Mouse (Mus musculus) hindbrain, embryonic 14.5 days (tissue): ENCODE results near the gene 1700007K13Rik. TPM values are rescaled to one million over a fixed set of nuclear protein-coding genes. Genes with fewer than 3 reads are reported as not detected.
"Not testable (repeated sequence)": the region's sequence is repeated elsewhere in the genome, so short reads cannot be mapped to it uniquely, and the experiment has no call there.

Experiments
- ATAC-seq: fragments of 200-750 bp; cut with Nextera tagmentation; 2 replicates; pipeline ENCODE4 v1.8.0; 2017; ENCODE audit warnings: moderate number of reproducible peaks, mild to moderate bottlenecking, moderate TSS enrichment, moderate library complexity; ENCODE audit not compliant: low FRiP score
- DNase-seq: peaks from one replicate; pipeline ENCODE4 v3.0.0-alpha.2; 2015; ENCODE audit warnings: low spot score
- H3K27ac ChIP-seq: fragments of 300-500 bp; sonication (generic); 2 replicates; pipeline ENCODE4 v1.5.1; 2014; ENCODE audit warnings: mild to moderate bottlenecking, moderate library complexity
- H3K27me3 ChIP-seq: fragments of 300-500 bp; sonication (generic); 2 replicates; pipeline ENCODE4 v1.6.1; 2014; ENCODE audit warnings: mild to moderate bottlenecking, low read length, mixed read lengths; ENCODE audit not compliant: control insufficient read depth, insufficient read depth
- H3K36me3 ChIP-seq: fragments of 300-500 bp; sonication (generic); replicated peaks from 2 replicates; pipeline ENCODE4 v1.6.1; 2014; ENCODE audit not compliant: control insufficient read depth, insufficient read depth
- H3K4me1 ChIP-seq: fragments of 300-500 bp; sonication (generic); replicated peaks from 2 replicates; pipeline ENCODE4 v1.6.1; 2014; ENCODE audit warnings: antibody characterized with exemption, low read length, mixed read lengths; ENCODE audit not compliant: control insufficient read depth, insufficient read depth
- H3K4me2 ChIP-seq: fragments of 300-500 bp; sonication (generic); replicated peaks from 2 replicates; pipeline ENCODE4 v1.6.1; 2014; ENCODE audit warnings: mild to moderate bottlenecking, moderate library complexity
- H3K4me3 ChIP-seq: fragments of 300-500 bp; sonication (generic); replicated peaks from 2 replicates; pipeline ENCODE4 v1.5.1; 2014; ENCODE audit warnings: mild to moderate bottlenecking, low read length
- H3K9ac ChIP-seq: fragments of 300-500 bp; sonication (generic); 2 replicates; pipeline ENCODE4 v1.6.1; 2014
- H3K9me3 ChIP-seq: fragments of 300-500 bp; sonication (generic); 2 replicates; pipeline ENCODE4 v1.6.1; 2016; ENCODE audit warnings: low read length; ENCODE audit not compliant: control insufficient read depth
- WGBS: fragments of 180-500 bp; shearing (Covaris S2); extraction: QIAGEN DNeasy Blood & Tissue Kit; methylation state at CpG from one replicate; pipeline ENCODE4 v1.1.7; 2014; 5-methylcytosine and 5-hydroxymethylcytosine counted together
- polyA plus RNA-seq: library from polyadenylated mRNA; unstranded; fragments of >200 nt; fragmentation: Nextera tagmentation; extraction: Ambion mirVana; gene quantifications from 2 replicates; pipeline ENCODE4 v1.2.1, GENCODE M21; 2014

1700007K13Rik gene
- 4.0 and 6.2 TPM in 2 replicates for polyA plus RNA-seq

DNA sequence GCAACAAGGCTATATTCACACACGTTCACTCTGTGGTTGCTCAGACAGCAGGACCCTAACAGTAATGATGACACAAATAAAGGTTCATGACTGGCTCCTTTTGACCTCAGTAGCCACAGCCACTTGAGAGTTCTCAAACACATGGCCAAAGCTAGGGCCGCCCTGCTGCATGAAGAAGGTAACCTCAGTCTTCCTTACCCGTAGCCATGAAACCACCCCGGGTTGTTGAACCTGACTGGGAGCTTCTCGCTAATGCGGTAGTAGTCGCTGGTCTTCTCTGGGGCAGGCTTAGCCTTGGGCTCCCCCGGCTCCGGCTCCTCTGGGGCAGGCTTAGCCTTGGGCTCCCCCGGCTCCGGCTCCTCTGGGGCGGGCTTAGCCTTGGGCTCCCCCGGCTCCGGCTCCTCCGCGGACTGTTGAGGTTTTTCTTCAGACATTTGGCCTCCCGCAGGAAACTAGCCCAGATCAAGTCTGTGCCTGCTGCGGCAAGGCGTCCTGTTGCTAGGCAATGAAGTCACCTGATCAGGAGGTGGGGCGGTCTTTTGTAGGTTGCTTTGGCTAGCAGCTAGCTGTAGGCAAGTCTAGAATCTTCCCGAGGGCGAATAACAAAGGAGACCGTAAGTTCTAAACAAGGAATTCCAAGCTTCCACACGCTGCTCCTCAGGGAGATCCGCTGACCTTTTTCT lies at the start of gene 1700007K13Rik:
Gene 1700007K13Rik (minus strand): TSS at position 497 of the 683 bp plus-strand sequence.
- DNase-seq, result peak; percentile 71
- Histone ChIP-seq H3K9ac (no peak within 1 kb of the TSS), H3K4me2 (peak within 1 kb of the TSS; percentile 53), H3K27ac (no peak within 1 kb of the TSS; the same call in 1 of the 2 replicates), H3K36me3 (peaks cover 17% of the 10 kb centered on the region), H3K4me3 (peak within 1 kb of the TSS; percentile 11), H3K9me3 (no peaks in the 10 kb centered on the region), H3K27me3 (no peaks in the 10 kb centered on the region), H3K4me1 (peaks cover 13% of the 10 kb centered on the region)
- peak; percentile 62; the same call in 1 of the 2 replicates for ATAC-seq
- WGBS, result 5% methylated on average over 25 of the region's 25 CpGs

DNA sequence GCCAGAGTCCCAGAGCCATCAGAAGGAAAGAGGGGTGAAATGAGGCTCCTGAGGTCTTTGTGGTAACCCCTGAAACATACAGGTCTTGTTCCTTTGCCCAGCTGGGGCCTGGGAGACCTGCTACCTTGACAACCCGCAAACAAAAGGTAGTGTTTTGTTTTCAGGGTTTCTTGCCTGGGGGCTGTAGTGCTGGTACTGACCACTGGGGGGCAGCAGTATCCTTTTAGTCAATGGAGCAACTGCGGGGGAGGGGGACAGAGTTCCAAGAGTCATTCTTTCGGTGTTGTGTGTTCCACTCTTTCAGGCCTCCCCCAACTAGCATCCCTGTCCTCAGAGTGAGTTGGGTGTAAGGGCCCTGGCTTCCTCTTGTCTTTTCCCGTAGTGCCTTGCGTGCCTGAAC lies 48.4 kb upstream of the 1700007K13Rik start:
- ATAC-seq, result no peak
- H3K4me2 ChIP-seq, result peak overlapping the region; percentile 94
- peak overlapping the region; percentile 97 for H3K4me3 ChIP-seq
- peak; percentile 88 for DNase-seq
- H3K9ac ChIP-seq, result peak overlapping the region; percentile 97
- peaks cover 17% of the 10 kb centered on the region for H3K36me3 ChIP-seq
- H3K9me3 ChIP-seq, result no peaks in the 10 kb centered on the region
- H3K4me1 ChIP-seq, result peaks cover 52% of the 10 kb centered on the region
- peak overlapping the region; percentile 91 for H3K27ac ChIP-seq
- 12% methylated on average over 5 of the region's 5 CpGs for WGBS
- no peaks in the 10 kb centered on the region for H3K27me3 ChIP-seq

DNA sequence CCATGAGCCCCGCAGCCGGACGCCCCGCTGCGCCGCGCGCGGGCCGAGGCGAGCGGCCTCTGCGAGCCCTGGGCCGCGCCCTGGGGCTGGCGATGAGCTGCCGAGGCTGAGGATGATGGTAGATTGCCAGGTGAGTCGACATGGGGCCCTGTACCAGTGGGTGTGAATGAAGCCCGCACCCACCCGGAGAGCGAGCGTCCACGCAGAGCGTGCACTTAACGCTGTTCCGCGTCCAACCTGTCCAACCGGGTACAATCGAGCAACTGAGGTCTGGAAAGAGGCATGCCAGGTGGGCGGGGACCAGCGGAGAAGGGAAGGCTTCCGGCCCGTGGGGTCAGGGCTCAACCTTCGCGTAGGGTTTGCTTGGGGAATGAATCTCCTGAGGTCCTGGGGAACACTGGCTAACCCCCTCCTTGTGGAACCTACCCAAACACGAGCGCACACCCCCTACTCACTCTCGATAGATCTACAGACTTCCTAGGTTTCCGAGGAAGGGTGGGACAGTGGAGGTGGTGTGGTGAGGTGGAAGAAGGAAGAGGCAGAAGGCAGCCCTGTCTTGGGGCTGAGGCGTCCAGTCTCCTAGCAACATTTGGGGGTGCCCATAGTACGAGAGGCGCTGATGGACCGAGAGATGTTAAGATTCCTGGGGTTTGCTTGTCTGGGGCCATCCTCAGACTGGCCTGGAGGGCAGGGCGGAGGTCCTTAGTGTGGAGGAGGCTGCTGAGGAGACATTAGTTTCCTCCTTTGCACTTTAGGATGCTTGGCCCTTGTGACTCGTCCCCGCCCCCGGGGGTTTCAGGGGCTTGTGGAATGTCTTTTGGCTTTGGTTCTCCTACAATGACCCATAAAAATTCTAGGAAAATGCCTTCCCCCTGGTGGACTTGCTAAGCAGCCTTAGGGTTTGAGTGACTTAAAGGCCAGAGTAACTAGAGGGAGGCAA lies 47.6 kb upstream of the 1700007K13Rik start:
- Histone ChIP-seq H3K4me2 (peak overlapping the region; percentile 94), H3K4me3 (peak overlapping the region; percentile 97), H3K27me3 (no peaks in the 10 kb centered on the region), H3K4me1 (peaks cover 46% of the 10 kb centered on the region), H3K27ac (peak overlapping the region; percentile 91), H3K36me3 (peaks cover 14% of the 10 kb centered on the region), H3K9ac (peak overlapping the region; percentile 97), H3K9me3 (no peaks in the 10 kb centered on the region)
- DNase-seq (no peak), ATAC-seq (peak; percentile 41; the same call in 1 of the 2 replicates)
- 5% methylated on average over 47 of the region's 47 CpGs for WGBS

DNA sequence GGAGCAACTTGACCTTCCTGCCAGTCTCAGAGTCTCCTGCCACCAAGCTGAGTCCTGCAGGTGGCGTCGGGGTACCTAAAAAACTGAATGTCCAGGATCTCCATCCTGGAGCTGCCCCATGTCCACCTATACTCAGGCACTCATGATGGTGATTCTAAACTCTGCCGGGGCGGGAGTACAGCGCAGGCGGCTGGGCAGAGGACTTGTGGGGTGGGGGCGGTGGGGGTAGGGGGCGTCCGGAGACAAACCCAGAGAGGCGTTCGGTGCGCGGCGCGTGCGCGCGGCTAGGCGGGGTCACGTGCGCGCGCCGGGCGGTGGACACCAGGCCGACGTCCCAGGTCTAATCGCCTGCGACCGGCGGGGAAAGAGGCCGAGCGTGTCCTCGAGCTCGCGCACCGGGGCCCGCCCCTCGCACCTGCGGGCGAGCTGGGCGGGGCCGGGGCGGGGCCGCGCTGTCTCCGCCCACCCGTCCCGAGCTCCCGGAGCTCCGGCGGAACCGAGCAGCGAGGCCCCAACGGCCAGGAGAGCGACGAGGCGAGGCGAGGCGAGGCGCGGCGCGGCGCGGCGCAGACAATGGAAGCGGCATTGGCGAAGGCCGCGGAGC lies 46.8 kb upstream of the 1700007K13Rik start, which contains the start of gene Ralgds:
Gene Ralgds (plus strand): TSS at position 328 of the 604 bp plus-strand sequence.
- H3K4me3 ChIP-seq, result peak within 1 kb of the TSS; percentile 97
- H3K9ac ChIP-seq, result peak within 1 kb of the TSS; percentile 97
- peak; percentile 78 for ATAC-seq
- WGBS, result under 1% methylated on average over 61 of the region's 71 CpGs
- H3K27me3 ChIP-seq, result no peaks in the 10 kb centered on the region
- H3K36me3 ChIP-seq, result peaks cover 13% of the 10 kb centered on the region
- H3K4me2 ChIP-seq, result peak within 1 kb of the TSS; percentile 94
- peak within 1 kb of the TSS; percentile 91 for H3K27ac ChIP-seq
- DNase-seq, result peak; percentile 69
- no peaks in the 10 kb centered on the region for H3K9me3 ChIP-seq
- H3K4me1 ChIP-seq, result peaks cover 38% of the 10 kb centered on the region

DNA sequence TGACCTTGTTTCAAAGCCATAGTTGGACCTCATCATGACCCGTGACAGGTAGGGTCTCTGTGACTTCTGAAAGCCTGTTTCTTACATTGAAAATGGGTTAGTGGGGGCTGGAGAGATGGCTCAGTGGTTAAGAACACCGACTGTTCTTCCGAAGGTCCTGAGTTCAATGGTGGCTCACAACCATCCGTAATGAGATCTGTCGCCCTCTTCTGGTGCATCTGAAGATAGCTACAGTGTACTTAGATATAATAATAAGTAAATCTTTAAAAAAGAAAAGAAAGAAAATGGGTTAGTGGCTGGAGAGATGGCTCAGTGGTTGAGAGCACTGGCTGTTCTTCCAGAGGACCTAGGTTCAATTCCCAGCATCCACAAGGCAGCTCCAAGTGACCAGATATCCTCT lies 45.5 kb upstream of the 1700007K13Rik start:
- not testable (repeated sequence) for ATAC-seq, DNase-seq, H3K4me2 ChIP-seq

DNA sequence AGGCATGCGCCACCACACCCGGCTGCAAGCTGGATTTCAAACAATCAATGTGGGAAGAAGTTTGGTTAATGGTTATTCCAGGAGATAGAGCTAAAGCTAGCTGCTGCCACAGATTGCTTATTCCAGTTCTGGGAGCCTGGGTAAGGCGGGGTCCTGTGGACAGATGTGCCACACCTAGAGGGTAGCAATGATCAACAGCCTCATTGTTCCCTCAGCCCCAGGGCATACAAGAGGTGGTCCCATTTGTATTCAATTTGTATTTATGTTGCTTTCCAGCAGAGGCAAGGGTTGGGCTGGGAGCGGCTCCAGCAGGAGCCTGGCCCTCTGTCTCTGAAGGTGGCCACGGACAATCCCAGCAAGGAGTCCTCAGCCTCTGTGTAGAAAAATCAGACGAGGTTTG lies 40.2 kb upstream of the 1700007K13Rik start:
- no peaks in the 10 kb centered on the region for H3K27me3 ChIP-seq
- DNase-seq, result no peak
- no peaks in the 10 kb centered on the region for H3K36me3 ChIP-seq
- H3K4me2 ChIP-seq, result no peak overlapping the region
- no peak for ATAC-seq
- H3K4me1 ChIP-seq, result no peaks in the 10 kb centered on the region
- H3K4me3 ChIP-seq, result no peak overlapping the region
- 91% methylated on average over 6 of the region's 6 CpGs for WGBS
- no peak overlapping the region for H3K9ac ChIP-seq
- no peaks in the 10 kb centered on the region for H3K9me3 ChIP-seq
- no peak overlapping the region for H3K27ac ChIP-seq

More for the DNA sequence above, 45.5 kb upstream of the 1700007K13Rik start:
- H3K9ac ChIP-seq, H3K4me3 ChIP-seq, H3K27me3 ChIP-seq, H3K9me3 ChIP-seq, H3K27ac ChIP-seq: not testable (repeated sequence)
- 53% methylated on average over 5 of the region's 5 CpGs for WGBS
- Histone ChIP-seq H3K36me3 (peaks cover 12% of the 10 kb centered on the region), H3K4me1 (peaks cover 26% of the 10 kb centered on the region)

DNA sequence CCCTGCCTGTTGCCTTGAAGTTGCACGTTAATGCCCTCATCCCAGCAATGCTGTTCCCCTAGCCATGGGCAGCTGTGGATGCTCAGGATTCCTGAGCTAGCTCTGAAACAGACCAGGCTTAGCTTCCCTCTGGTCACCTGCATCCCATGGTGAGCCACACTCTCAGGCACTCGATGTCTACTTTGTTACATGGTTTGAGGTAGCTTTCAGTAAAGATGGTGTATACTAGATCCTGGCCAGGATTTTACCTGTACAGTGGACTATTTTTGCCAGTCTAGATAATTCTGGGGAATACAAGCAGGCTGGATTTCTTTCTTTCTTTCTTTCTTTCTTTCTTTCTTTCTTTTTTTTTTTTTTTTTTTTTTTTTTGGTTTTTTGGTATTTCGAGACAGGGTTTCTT lies 39.7 kb upstream of the 1700007K13Rik start, which contains the start of gene Gm10134:
Gene Gm10134 (plus strand): TSS at position 301 of the 400 bp plus-strand sequence.
- no peak within 1 kb of the TSS for H3K9ac ChIP-seq
- no peaks in the 10 kb centered on the region for H3K27me3 ChIP-seq
- H3K4me2 ChIP-seq, result no peak within 1 kb of the TSS
- DNase-seq (no peak), ATAC-seq (no peak)
- H3K4me1 ChIP-seq, result no peaks in the 10 kb centered on the region
- H3K9me3 ChIP-seq, result no peaks in the 10 kb centered on the region
- no peaks in the 10 kb centered on the region for H3K36me3 ChIP-seq
- no peak within 1 kb of the TSS for H3K4me3 ChIP-seq
- no peak within 1 kb of the TSS for H3K27ac ChIP-seq
- 83% methylated on average over 3 of the region's 3 CpGs for WGBS

DNA sequence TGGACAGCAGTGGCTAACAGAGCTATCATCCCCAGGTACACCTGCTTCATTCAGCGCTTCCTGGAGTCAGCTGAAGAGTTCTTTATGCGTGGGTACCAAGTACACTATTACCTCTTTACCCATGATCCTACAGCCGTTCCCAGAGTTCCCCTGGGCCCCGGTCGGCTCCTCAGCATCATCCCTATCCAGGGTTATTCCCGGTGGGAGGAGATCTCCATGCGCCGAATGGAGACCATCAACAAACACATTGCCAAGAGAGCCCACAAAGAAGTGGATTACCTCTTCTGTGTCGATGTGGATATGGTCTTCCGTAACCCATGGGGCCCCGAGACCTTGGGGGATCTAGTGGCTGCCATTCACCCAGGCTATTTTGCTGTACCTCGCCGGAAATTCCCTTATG lies 38.5 kb upstream of the 1700007K13Rik start:
- 92% methylated on average over 13 of the region's 13 CpGs for WGBS

More for the DNA sequence above, 38.5 kb upstream of the 1700007K13Rik start:
- H3K27ac ChIP-seq, result no peak overlapping the region
- H3K4me3 ChIP-seq, result no peak overlapping the region
- no peak for ATAC-seq
- DNase-seq, result no peak
- H3K9me3 ChIP-seq, result no peaks in the 10 kb centered on the region
- no peaks in the 10 kb centered on the region for H3K36me3 ChIP-seq
- no peaks in the 10 kb centered on the region for H3K4me1 ChIP-seq
- H3K9ac ChIP-seq, result no peak overlapping the region
- H3K27me3 ChIP-seq, result no peaks in the 10 kb centered on the region
- no peak overlapping the region for H3K4me2 ChIP-seq
